Mouse (Mus musculus) bone marrow macrophage, adult 2 months (primary cell): Measurements from ENCODE around the gene Myo10.

Source experiments
- CTCF ChIP-seq: IDR thresholded peaks from 2 replicates; pipeline ENCODE4 v1.5.1; 2012; ENCODE audit warnings: low read depth, mild to moderate bottlenecking, low read length, moderate library complexity
- POLR2A ChIP-seq: IDR thresholded peaks from 2 replicates; pipeline ENCODE4 v1.6.1; 2012; ENCODE audit warnings: mild to moderate bottlenecking, low read depth, low read length, borderline replicate concordance

GRCm38 (mm10) chr15:25762306-25762705 lies 140.0 kb downstream of the Myo10 start:
- TF ChIP-seq POLR2A (no peak), CTCF (no peak)
